Mouse (Mus musculus) monocyte, adult 5-6 weeks (primary cell): ENCODE data around the gene Rbpms2. TPM values are rescaled to one million over a fixed set of nuclear protein-coding genes. Genes with fewer than 3 reads are reported as not detected.
A peak's percentile ranks its signal among the peaks of the same experiment; 100 is the strongest.
"Not testable (repeated sequence)": the region's sequence is repeated elsewhere in the genome, so short reads cannot be mapped to it uniquely, and the experiment has no call there.

Experiments
- ATAC-seq: fragments of 153-309, 156-312 bp; replicated peaks from 2 replicates; pipeline ENCODE4 v1.8.0; 2017; ENCODE audit warnings: mild to moderate bottlenecking; ENCODE audit not compliant: low TSS enrichment, insufficient number of reproducible peaks, severe bottlenecking, poor library complexity, low FRiP score
- total RNA-seq: library from RNA; stranded (forward); fragments of 200-1000, 200-491, 200-594 nt; gene quantifications from 3 replicates; pipeline ENCODE4 v1.2.3, GENCODE M21; 2017

Gene Rbpms2
- total RNA-seq, 1 experiment from 2014 or later: 0.48 TPM

DNA sequence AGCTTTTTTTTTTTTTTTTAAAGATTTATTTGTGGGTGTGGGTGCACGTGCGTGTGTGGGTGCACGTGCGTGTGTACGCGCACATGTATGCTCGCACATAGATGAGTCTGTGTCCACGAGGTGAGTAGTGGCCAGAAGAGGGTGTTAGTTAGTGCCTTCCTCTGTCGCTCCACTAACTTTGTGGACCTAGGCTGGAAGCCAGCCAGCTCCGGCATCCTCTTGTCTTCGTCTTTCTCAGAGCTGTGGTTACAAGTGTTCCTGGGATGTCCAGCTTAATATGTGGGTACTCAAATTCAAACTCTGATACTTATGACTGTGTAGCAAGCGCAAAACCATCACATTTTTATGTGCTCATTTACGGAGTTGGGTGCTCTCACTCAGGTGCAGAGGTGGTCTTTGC, 19.3 kb downstream of the Rbpms2 start:
- no peak for ATAC-seq

DNA sequence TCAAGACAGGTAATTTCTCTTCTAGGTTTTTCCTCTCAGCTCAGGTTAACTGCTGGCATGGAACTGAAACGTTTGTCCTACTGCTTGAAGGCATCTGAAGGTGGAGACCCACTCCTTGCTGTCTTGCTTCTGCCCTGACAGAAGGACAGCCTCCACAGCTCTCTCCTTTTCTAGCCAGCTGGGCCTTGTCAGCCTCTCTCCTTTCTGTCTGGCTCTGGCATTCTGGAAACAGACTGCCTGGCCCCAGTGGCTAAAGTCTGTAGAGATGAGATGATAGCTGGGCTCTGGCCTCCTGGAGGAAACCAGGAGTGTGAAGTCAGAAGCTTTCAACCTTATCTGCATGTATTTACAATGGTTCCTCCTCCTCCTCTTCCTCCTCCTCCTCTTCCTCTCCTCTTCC, 20.5 kb downstream of the Rbpms2 start:
- no peak for ATAC-seq

DNA sequence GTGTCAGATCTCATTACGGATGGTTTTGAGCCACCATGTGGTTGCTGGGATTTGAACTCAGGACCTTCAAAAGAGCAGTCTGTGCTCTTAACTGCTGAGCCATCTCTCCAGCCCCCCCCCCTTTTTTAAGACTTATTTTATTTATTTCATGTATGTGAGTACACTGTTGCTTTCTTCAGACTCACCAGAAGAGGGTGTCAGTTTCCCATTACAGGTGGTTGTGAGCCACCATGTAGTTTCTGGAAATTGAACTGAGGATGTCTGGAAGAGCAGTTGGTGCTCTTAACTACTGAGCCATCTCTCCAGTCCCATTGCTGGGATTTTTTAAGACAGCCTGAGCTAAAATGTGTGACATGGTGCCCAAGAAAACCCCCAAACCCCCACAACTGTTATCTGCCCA, 22.5 kb downstream of the Rbpms2 start:
- not testable (repeated sequence) for ATAC-seq

DNA sequence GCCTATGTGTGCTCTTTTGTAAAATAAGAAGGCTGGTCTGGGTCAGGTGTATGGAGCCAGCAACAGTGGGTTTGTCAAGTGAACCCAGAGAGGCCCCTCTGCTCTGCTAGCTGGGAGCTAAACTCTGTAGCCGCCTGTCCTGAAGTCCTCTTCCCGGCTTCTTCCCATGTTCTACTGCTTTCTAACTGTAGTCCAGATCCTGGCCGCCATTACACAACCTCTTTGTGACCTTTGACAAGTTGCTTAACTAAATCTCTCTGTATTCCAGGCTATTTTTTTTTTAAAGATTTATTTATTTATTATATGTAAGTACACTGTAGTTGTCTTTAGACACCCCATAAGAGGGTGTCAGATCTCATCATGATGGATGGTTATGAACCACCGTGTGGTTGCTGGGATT, 24.3 kb downstream of the Rbpms2 start:
- no peak for ATAC-seq

DNA sequence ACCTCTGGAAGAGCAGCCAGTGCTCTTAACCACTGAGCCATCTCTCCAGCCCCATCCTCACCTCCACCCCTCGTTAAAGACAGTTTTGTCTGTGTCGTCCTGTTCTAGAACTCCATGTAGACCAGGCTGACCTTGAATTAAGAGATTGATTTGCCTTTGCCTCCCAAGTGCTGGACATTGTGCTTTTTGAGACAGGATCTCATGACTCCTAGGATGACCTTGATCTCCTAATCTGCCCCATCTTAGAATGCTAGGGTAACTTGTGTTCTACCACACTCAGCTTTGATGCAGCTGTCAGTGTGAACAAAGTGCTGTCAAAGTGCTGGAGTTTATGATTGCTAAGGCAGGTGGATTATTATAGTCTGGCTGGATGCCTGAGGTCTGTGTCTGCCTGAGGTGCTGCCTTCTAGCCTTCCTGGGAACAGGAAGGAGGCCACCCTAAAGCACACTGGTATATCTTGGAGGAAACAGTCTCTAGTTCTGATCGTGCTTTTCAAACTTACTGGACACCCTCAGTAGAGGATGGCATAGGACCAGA, 25.3 kb downstream of the Rbpms2 start:
- ATAC-seq: no peak

DNA sequence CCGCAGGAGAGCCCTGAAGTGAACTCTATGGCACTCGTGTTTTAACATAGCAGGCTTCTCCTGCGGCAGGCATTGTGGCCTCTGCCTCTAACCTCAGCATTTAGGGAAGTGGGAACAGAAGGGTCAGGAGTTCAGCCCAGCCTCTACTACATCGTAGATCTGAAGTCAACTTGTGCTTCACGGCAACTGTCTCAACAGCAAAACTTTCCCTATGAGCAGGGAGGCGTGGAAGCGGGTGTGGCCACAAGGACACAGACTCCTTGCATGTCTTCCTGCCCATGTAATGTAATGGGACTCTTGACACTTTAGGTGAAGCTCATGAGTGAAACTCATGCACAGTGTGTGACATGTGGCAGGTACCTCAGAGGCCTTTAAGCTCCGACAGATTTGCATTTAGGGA, 26.1 kb downstream of the Rbpms2 start:
- ATAC-seq: peak; percentile 91

DNA sequence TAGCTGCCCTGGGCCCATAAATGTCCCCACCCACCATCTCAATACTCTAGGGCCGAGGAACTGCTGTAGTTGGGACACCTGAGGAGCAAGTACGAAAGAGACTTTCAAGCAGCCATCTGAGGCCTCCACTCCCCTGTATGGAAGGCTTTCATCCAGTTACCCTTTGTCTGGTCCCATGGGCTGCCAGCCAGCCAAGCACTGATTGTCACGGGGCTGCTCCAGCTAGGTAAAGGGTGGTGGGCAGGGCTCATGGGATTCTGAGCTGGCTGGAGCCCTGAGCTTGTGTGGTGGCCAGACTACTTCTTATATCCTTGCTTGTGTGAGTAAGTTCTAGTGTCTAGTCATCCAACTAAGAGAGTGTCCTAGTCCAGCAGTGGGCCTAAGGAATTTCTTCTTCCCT, 27.8 kb downstream of the Rbpms2 start:
- ATAC-seq: no peak

DNA sequence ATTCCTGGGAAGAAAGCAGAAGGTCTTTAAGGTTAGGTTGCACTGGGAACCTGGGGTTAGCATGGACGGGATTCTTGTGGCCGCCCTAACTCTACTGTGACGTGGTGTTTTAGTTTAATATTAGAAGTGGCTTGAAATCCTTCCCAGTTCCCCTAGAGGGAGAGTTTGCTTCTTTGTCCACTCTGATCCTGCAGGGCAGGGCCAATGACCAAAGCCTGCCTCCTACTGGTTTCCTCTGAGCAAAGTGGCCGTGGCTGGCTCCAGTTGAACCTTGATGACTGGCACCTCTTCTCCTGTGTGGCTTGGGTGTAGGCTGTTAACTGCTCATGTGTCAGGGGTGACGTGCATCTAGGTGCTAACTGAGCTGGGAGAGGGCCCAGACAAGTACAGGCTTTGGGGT, 31.6 kb downstream of the Rbpms2 start:
- no peak for ATAC-seq

DNA sequence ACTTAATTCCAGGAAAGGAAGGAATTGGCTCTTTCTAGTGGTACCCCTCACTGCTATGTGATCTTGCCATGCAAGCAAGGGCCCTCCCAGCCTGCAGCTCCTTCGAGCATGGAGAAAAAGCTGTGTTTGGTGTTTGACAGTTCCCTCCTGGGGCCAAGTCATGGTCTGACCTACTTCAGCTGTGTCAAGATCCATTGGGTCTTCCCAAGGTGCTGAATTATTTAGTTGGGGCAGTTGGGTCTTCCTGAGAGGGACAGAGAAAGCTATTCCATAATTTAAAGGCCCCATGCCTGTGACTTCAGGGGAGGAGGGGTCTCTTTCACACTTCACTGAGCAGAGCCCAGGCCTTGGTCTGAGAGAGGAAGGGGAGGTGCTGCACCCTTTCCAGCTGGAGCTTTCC, 32.0 kb downstream of the Rbpms2 start:
- no peak for ATAC-seq

DNA sequence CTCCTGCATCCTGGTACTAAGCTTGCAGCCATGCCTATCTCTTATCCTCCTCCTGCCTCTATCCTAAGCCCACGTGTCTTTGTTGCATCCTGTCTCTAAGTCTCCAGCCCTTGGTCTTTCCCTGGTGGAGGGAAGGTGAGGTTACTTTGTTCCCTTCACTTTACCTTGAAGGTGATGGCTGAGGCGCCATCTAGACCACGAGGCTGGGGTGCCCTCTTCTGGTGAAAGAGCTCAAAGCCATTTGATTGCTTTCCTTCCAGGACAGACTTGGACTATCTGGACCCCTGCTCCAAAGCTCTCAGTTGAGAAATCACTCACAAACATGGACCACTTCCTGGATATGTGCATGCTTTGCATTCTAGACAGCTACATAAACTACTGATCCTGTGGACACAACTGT, 34.7 kb downstream of the Rbpms2 start:
- ATAC-seq: peak; percentile 52; the same call in 1 of the 2 replicates

DNA sequence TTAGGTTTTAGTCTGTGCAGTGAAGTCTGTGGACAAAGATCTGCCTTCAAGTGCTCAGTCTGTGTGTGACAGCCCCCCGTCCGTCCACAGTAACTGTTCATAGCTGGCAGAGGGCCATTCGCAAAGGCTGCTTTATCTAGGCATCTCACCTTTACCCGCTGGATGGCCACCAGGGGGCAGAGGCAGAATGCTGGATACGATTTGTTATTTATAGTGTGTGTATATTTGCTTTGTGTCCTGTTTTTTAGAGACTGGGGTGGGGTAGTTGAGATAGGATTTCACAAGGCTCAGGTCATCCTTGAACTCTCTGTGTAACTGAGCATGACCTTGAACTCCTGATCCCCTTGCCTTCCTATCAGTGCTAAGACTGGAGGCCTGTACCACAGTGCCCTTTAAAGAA, 36.6 kb downstream of the Rbpms2 start:
- peak; percentile 54; the same call in 1 of the 2 replicates for ATAC-seq

DNA sequence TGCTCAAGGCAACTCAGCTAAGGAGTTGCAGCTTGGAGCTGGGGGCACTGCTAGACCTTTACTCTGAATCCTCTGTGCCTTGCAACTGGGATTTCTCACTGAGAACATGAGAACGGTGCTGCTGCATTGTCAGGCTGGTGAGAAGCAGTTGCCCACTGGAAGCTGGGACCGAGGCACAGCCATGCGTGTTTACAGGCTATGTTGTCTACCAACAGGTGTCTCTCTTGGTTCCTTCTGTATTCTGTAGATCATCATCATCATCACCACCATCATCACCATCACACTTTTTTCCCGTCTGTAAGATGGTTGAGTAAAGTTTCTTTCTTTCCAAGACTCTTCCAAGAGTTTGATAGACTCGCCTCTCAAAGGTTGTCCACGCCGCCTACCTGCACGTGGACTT, 38.3 kb downstream of the Rbpms2 start, which contains the start of gene Oaz2:
TSS of gene Oaz2 (plus strand) at position 301 of the 400 bp plus-strand sequence.
- ATAC-seq: no peak

DNA sequence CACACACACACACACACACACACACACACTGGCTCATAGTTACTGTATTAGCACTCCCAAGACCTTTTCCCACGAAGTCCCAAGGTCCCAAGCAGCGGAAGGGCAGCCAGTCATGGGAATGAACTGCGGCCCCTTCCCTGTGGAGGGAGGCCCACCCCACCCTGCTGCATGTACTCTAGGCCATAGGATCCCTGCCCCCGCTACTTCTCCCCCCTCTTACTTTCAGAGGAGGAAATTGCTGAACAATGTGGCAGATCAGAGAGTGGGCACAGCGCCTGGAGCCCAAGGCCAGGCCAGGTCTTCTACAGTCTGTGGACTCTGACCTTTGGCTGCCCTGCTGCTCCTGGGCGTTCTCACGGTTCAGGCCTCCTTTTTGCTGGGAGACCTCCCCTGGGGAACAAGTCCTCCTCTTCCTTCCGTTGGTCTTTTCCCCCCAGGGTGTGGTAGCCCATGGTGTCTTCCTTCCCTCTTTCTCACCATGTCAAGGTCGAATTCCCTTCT, 42.0 kb downstream of the Rbpms2 start:
- peak; percentile 28; the same call in 1 of the 2 replicates for ATAC-seq

DNA sequence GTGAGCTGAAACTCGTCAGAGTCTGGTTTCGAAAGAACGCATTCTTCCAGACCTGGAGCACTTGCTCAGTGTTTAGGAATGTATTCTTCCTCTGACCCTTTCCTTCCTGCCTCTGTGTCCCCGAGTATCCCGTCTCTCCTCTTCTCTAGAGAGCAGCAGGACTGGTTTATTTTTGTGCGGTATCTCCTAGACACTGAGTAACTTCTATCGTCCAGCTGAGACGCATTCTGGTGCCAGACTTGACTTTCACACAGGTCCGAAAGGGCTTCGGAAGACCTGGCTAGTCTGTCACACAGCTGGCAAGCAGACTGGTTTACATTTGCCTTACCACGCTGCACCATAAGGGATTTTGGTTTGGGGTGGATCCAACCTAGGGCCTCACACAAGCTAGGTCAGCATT, 43.5 kb downstream of the Rbpms2 start:
- ATAC-seq: no peak

DNA sequence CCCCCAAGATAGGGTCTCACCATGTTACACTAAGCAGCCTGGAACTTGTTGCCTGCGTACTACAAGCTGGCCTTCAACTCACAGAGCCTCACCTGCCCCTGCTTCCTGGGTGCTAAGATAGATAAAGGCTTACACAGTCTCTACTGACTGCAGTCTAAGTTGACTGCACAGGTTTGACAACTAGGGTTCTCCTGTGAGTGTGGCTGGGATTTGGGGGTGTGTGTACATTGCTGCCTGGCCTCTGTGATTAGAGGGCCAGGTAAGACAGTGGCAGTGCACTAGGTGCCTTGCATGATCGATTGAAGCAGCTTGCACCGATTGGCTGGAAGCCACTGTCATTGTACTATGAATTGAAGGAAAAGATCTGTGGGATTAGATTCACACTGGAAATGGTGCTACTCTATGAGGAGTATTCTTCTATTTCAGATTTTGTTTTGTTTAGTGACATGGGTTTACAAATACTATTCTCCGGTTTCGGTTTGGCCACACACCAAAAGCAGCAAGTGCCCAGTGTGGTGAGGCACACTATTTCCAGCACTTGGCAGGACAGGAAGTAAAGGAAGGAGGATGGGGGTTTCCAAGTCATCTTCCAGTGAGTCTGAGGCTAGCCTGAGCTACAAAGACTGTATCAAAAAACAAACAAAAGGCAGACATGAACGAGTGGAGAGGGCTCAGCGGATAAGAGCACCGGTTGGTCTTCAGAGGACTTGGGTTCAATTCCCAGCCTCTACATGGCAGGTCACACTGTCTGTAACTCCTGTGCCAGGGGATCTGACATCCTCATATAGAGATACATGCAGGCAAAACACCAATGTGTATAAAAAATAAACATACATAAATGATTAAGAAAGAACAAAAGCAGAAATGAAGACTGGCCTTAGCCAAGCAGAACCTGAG, 46.3 kb downstream of the Rbpms2 start:
- no peak for ATAC-seq

DNA sequence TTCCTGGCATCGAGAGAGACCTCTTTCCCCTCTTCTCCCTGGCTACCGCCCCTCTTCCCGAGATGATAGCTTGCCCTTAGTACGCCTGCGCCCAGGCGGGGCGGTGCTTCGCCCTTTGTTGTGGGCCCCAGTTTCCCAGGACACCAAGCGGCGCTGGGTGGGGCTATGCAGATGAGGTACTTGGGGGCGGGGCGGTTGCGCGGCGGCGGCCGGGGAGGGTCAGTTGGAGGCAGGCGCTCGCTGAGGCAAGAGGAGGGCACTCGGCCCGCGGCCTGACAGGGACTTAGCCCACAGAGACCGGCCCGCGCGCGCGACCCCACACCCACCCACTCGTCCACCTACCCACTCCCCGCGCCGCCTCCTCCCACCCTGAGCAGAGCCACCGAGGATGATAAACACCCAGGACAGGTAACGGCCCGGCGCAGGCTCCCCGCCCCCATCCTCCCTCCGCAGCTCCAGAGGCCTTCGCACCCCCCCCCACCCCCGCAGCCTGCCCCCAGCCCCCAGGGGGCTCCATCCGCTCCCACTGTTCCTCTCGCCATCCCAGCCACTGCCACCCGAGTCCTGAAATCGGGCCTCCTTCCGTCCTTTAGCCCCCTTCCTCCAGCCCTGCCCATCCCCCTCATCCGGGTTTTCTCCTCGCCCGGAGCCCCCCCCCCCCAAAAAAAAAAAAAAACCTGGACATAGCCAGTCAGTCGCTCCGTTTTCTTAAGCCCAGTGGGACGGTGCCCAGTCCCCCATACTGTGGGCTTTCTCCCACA, 47.1 kb downstream of the Rbpms2 start:
- peak; percentile 91 for ATAC-seq

DNA sequence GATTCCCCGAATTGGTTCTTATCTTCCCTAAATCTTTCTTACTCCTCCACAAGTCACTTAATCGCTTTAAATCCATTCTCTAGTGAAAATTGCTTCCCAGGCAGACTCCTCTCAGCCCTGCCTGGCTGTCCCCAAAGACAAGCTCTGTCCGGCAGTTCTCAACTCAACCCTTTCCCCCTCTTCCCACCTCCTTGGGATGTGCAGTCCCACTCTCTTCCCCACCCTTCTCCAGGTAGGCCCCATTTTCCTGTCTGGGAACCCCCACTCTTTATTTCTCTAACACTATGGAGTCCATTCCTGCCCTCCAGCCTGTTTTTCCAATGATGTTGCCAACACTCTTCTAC, 47.6 kb downstream of the Rbpms2 start:
- no peak for ATAC-seq

DNA sequence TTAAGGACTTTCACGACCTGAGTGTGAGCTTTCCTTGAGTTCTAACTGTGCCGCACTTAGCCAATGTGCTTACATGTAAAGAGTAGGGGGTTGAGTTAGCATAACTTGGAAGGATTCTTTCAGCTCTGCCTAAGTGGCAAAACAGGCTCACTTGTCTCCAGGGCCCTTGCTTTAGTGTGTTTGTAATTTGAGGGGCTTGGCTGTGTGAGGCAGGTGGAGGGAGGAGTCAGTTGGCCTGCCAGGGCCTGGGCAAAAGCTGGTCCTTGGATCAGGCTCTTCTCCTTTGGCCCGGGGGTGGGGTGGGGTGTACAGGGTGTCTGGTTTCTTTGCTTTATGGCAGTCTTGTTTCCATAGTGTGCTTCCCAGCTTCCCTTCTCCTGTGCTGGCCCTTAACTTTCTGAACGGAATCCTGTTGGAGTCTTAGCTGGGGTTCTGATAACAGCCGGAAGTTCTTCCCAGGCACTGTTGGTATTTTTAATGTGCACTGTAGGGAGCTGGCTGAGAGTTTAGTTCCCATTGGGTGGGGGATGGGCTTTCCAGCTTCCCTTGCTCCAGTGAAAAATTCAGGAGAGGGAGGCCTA, 49.8 kb downstream of the Rbpms2 start:
- no peak for ATAC-seq

DNA sequence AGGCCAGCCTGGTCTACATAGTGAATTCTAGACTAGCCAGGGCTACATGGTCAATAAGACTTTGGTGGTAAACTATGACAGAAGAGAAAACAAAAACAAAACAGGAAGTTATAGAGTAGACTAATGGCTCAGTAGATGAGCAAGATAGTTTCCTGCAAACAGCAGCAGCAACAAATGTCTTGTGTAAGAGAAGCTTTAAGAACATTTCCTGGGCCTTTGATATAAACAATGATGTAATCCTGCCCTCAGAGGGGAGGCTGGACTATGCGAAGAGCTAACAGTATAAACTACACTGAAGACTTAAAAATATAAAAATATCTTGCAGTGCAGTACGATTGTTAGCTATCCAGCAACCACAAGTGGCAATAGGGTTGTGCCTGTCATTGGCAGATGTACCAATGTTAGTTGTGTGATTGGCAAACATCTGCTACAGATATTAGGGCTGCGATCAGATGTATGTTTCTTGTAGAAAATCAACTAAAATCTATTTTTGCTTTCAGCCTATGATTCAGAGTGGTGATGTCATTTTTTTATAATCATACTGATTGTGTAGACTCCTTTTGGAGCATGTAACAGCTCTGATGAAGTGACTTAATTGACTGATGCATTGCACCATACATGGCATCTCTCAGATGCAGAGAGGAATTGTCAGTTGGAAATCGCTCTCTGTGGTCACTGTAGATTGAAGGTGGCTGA, 51.6 kb downstream of the Rbpms2 start:
- ATAC-seq: peak; percentile 63
